Mouse (Mus musculus) 416B (cell line): Measurements from ENCODE around the gene Plcd1.

Experiments
- DNase-seq: peaks from one replicate; pipeline ENCODE4 v3.0.0; 2011; ENCODE audit warnings: low read depth

The Plcd1 gene

GRCm38 (mm10) chr9:119021731-119022130 is 71.6 kb downstream of the Plcd1 start:
- no peak for DNase-seq
